ENCODE assay signal across 19 mouse cellular contexts in the genomic region with DNA sequence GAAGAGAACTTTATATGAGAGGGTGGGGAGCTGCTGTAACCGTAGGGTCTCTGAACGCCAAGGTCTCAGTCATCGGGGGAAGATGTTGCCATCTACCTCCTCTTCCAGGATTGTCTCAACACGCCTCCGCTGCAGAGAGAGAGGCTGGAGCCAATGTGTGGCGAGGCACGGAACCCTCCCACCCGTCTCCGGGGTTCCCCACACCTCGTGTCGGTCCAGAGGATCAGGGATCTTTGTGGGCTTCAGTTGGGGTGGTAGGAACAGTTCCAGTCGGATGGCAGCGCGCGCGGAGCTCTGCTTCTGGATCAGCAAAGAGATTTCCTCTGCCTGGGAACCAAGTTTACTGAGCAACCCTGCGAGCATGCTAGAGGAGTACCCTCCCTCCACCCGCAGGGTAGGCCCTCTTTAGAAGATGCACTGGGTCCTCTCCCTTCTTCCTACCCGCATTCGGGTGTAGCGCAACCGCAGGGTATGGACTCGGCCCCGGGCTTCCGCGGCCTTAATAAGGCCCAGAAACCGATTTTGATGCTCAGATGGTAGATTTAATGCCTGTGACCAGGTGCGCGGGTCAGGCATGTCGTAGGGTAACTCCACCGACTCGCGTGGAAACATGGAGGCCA. TPM values are rescaled to one million over a fixed set of nuclear protein-coding genes. Genes with fewer than 3 reads are reported as not detected.
"Had no signal": no experiment of that assay in that cellular context is flagged by ENCODE, and none has a peak within 500 bp of the region (broad histone marks: within the 10 kb centered on the region; RNA-seq: fewer than 3 reads in every experiment).

No protein-coding gene starts in this region.

- H3K36me3 ChIP-seq: limb, embryonic 12.5 days; liver, embryonic 13.5 days; lung, embryonic 15.5 days; midbrain, embryonic 13.5 days; neural tube, embryonic 15.5 days had no signal

- H3K4me3 ChIP-seq: limb, embryonic 12.5 days; liver, embryonic 13.5 days; lung, embryonic 15.5 days; midbrain, embryonic 13.5 days; neural tube, embryonic 15.5 days had no signal

- H3K4me2 ChIP-seq: limb, embryonic 12.5 days; liver, embryonic 13.5 days; lung, embryonic 15.5 days; midbrain, embryonic 13.5 days; neural tube, embryonic 15.5 days had no signal

- ATAC-seq: liver, postnatal 0 days; midbrain, embryonic 13.5 days had no signal

- H3K9me3 ChIP-seq: limb, embryonic 12.5 days; liver, embryonic 13.5 days; lung, embryonic 15.5 days; midbrain, embryonic 13.5 days; neural tube, embryonic 15.5 days had no signal

- DNase-seq: kidney, adult 2 months; layer of hippocampus, adult 9-11 months; liver; liver, embryonic 13.5 days; liver, postnatal 0 days; lung, postnatal 14 days; thymus, adult 18-20 months; thymus, postnatal 14 days had no signal

- H3K27ac ChIP-seq: limb, embryonic 12.5 days; liver, embryonic 13.5 days; lung, embryonic 15.5 days; macrophage; midbrain, embryonic 13.5 days; neural tube, embryonic 15.5 days had no signal

- H3K27me3 ChIP-seq: lung, embryonic 15.5 days; neural tube, embryonic 15.5 days had no signal

- H3K9ac ChIP-seq: limb, embryonic 12.5 days; liver, embryonic 13.5 days; liver, postnatal 0 days; lung, embryonic 15.5 days; midbrain, embryonic 13.5 days; neural tube, embryonic 15.5 days had no signal

RNA-seq across cellular contexts. Expression of gene Lkaaear1, which starts 1.3 kb away (rescaled TPM):
- total RNA-seq: layer of hippocampus, adult 18-20 months; left cerebral cortex, postnatal 36 days; midbrain, postnatal 0 days had no signal
- polyA plus RNA-seq: kidney, adult 2 months; kidney, embryonic 16.5 days; limb, embryonic 12.5 days; liver, embryonic 13.5 days; liver, postnatal 0 days; lung, embryonic 15.5 days; macrophage; midbrain, embryonic 13.5 days; midbrain, postnatal 0 days; neural tube, embryonic 11.5 days; neural tube, embryonic 15.5 days; stomach, embryonic 14.5 days had no signal

RNA-seq across cellular contexts. Expression of gene Oprl1, which starts 17.9 kb away (rescaled TPM):
- polyA plus RNA-seq: macrophage had no signal

RNA-seq across cellular contexts. Expression of gene Sox18, which starts 25.5 kb away (rescaled TPM):
- polyA plus RNA-seq: macrophage had no signal
